Mouse (Mus musculus): ENCODE results near the gene Sprr2a2. TPM values are rescaled to one million over a fixed set of nuclear protein-coding genes. Genes with fewer than 3 reads are reported as not detected.
"Not testable (repeated sequence)": the region's sequence is repeated elsewhere in the genome, so short reads cannot be mapped to it uniquely, and the experiment has no call there.

Gene Sprr2a2
- polyA plus RNA-seq, 1 experiment from 2014 or later = 4.4 TPM

DNA sequence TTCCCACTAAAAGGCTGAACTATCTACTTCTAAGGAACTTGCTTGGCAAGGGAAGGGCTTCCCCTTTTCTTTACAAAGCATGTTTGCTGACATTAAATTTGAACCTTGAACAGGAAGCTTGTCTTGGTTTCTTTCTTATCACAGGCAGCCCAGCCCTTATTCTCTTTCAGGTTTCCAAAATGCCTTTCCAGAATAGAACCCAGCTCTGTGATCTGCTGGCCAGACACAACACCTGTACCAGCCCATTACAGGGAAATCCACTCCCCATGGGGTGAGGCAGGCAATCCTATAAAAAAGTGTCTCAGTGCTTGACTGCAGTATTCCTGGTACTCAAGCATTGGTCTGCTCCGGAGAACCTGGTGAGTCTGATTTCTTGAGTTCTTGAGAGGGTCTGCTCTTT, 69.4 kb downstream of the Sprr2a2 start, which contains the start of gene Sprr2a3:
Sprr2a3 (plus strand) TSS at position 317 of the 400 bp plus-strand sequence.
- not testable (repeated sequence) for H3K27ac ChIP-seq; H3K36me3 ChIP-seq; H3K4me3 ChIP-seq; H3K27me3 ChIP-seq; H3K9ac ChIP-seq; H3K9me3 ChIP-seq; H3K4me2 ChIP-seq (replicated peaks); ATAC-seq (ENCODE audit: low FRiP score, low read depth); H3K4me1 ChIP-seq
- 74% methylated on average over 1 of the region's 1 CpGs for WGBS

DNA sequence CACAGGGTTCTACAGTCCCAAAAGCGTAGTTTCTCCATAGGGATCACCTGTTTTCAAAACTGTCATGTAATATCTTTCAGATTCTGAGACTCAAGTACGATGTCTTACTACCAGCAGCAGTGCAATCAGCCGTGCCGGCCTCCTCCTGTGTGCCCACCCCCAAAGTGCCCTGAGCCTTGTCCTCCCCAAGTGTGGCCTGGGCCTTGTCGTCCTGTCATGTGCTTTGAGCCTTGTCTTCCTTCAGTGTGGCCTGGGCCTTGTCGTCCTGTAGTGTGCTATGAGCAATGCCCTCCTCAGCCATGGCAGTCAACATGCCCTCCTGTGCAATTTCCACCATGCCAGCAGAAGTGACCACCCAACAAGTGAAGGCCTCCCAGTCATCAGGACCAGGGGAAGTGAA, 72.8 kb downstream of the Sprr2a2 start:
- not testable (repeated sequence) for H3K27ac ChIP-seq

More for the DNA sequence above, 72.8 kb downstream of the Sprr2a2 start:
- not testable (repeated sequence) for H3K36me3 ChIP-seq; H3K4me1 ChIP-seq; H3K27me3 ChIP-seq; H3K9ac ChIP-seq; H3K4me3 ChIP-seq; ATAC-seq (ENCODE audit: low FRiP score, low read depth); H3K4me2 ChIP-seq (replicated peaks); H3K9me3 ChIP-seq
- 82% methylated on average over 6 of the region's 6 CpGs for WGBS

Other genes starting within 250 kb of the Sprr2a2 start
- gene Pglyrp3, start 201.3 kb upstream of the Sprr2a2 start, polyA plus RNA-seq (2015; fragmentation: Nextera tagmentation; extraction: Ambion mirVana) = 0.13 and 0.23 TPM in 2 replicates
- 3.6 and 3.7 TPM in 2 replicates for gene Lor, start 132.8 kb upstream of the Sprr2a2 start, polyA plus RNA-seq (2015; fragmentation: Nextera tagmentation; extraction: Ambion mirVana)
- not detected in 2 replicates for gene Prr9, start 92.0 kb upstream of the Sprr2a2 start, polyA plus RNA-seq (2015; fragmentation: Nextera tagmentation; extraction: Ambion mirVana)
- gene Lelp1, start 73.2 kb upstream of the Sprr2a2 start, polyA plus RNA-seq (2015; fragmentation: Nextera tagmentation; extraction: Ambion mirVana) = not detected in 2 replicates
- gene Sprr2a1, start 121 bp upstream of the Sprr2a2 start, polyA plus RNA-seq (2015; fragmentation: Nextera tagmentation; extraction: Ambion mirVana) = 0.14 and 0.15 TPM in 2 replicates
- 0.34 TPM in 1 of 2 replicates, not detected in the other for gene Sprr2a3, start 69.5 kb downstream of the Sprr2a2 start, polyA plus RNA-seq (2015; fragmentation: Nextera tagmentation; extraction: Ambion mirVana)
- gene Sprr2b, start 100.7 kb downstream of the Sprr2a2 start, polyA plus RNA-seq (2015; fragmentation: Nextera tagmentation; extraction: Ambion mirVana) = not detected in 2 replicates
- gene Sprr2d, start 123.2 kb downstream of the Sprr2a2 start, polyA plus RNA-seq (2015; fragmentation: Nextera tagmentation; extraction: Ambion mirVana) = not detected in 2 replicates
- not detected in 2 replicates for gene Sprr2e, start 136.2 kb downstream of the Sprr2a2 start, polyA plus RNA-seq (2015; fragmentation: Nextera tagmentation; extraction: Ambion mirVana)
- gene Sprr2f, start 149.3 kb downstream of the Sprr2a2 start, polyA plus RNA-seq (2015; fragmentation: Nextera tagmentation; extraction: Ambion mirVana) = not detected in 2 replicates
- not detected in 2 replicates for gene Sprr2h, start 169.8 kb downstream of the Sprr2a2 start, polyA plus RNA-seq (2015; fragmentation: Nextera tagmentation; extraction: Ambion mirVana)
- gene Sprr2i, start 192.1 kb downstream of the Sprr2a2 start, polyA plus RNA-seq (2015; fragmentation: Nextera tagmentation; extraction: Ambion mirVana) = not detected in 2 replicates
- gene Sprr2j-ps, start 202.2 kb downstream of the Sprr2a2 start, polyA plus RNA-seq (2015; fragmentation: Nextera tagmentation; extraction: Ambion mirVana) = not detected in 2 replicates
- gene Gm9774, start 213.5 kb downstream of the Sprr2a2 start, polyA plus RNA-seq (2015; fragmentation: Nextera tagmentation; extraction: Ambion mirVana) = 8.9 and 9.6 TPM in 2 replicates
- gene Sprr2k, start 216.7 kb downstream of the Sprr2a2 start, polyA plus RNA-seq (2015; fragmentation: Nextera tagmentation; extraction: Ambion mirVana) = not detected in 2 replicates
- gene Sprr1b, start 222.9 kb downstream of the Sprr2a2 start, polyA plus RNA-seq (2015; fragmentation: Nextera tagmentation; extraction: Ambion mirVana) = 0.24 TPM in 1 of 2 replicates, not detected in the other
- gene Sprr3, start 242.8 kb downstream of the Sprr2a2 start, polyA plus RNA-seq (2015; fragmentation: Nextera tagmentation; extraction: Ambion mirVana) = not detected in 2 replicates